Mouse (Mus musculus) hematopoietic stem cell, adult 5-6 weeks (primary cell): ENCODE measurements around the gene Abhd12. TPM values are rescaled to one million over a fixed set of nuclear protein-coding genes. Genes with fewer than 3 reads are reported as not detected.

Experiments used
- ATAC-seq, 2 experiments: fragments of 125-278 bp in 1 of 2; replicated peaks in 1 of 2; 2 replicates each; pipeline ENCODE4 v1.8.0; 2016 to 2017; ENCODE audit warnings: inconsistent platforms in 2 of 2, mild to moderate bottlenecking in 2 of 2, moderate number of reproducible peaks in 2 of 2, low read depth in 1 of 2, moderate TSS enrichment in 1 of 2; ENCODE audit not compliant: low FRiP score in 2 of 2, poor library complexity in 2 of 2, severe bottlenecking in 2 of 2, insufficient read depth in 1 of 2, low TSS enrichment in 1 of 2
- total RNA-seq: library from RNA; stranded (forward); fragments of 172-1452, 232-1000 nt; gene quantifications from 2 replicates; pipeline ENCODE4 v1.2.3, GENCODE M21; 2017

Abhd12 gene
- total RNA-seq, 1 experiment from 2014 or later, result 37.8 TPM

GRCm38 (mm10) chr2:150832029-150832428, 72.5 kb downstream of the Abhd12 start:
- ATAC-seq, result no peak

GRCm38 (mm10) chr2:150830911-150831441, 73.6 kb downstream of the Abhd12 start:
- ATAC-seq, result peak; percentile 18 to 34; a peak in 2 of 4 replicates

DNA sequence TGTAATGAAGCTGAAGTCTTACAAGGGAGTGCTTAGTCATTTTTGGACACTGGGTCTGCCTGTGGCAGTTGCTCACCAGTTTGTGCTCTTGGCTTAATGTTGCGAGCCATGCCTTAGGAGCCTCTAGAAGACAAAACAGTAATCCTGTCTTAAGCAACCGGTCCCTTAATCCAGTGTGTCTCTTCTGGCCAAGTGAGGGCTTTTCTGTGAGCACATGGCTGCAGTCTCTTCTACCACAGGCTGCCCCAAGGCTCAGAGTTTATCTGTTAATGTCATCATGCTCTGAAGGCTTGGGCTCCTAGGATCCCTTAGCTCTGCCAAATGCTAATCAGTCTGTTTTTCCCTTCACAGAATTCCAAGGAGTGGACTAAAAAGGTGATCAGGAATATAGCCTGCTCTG, 74.5 kb downstream of the Abhd12 start:
- ATAC-seq, result no peak

- ATAC-seq, result no peak
Observed at GRCm38 (mm10) chr2:150828654-150829053, 75.9 kb downstream of the Abhd12 start.

- no peak for ATAC-seq
Observed at GRCm38 (mm10) chr2:150828164-150828563, 76.4 kb downstream of the Abhd12 start.

DNA sequence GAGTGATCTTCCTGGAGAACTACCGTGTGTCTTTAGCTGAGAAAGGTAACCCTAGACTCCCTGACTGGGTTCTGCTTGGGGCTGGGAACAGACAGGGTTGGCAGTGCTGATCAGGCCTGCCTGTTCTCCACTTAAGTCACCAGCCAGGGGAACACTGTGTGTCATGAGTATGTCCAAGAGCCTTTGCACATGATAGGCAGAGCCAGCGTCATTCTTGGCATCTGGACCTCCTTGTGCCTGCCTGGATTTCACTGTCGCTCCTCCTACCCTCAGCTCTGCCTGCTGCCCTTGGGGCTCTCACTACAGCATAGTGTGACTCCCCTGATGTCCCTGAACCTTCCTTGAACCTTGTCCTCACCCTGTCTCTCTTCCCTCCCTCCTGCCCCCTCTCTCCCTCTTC, 78.1 kb downstream of the Abhd12 start:
- no peak for ATAC-seq

- peak; percentile 15 to 23; a peak in 2 of 4 replicates for ATAC-seq
Observed at GRCm38 (mm10) chr2:150822987-150823386, 81.6 kb downstream of the Abhd12 start.

- ATAC-seq, result no peak
Observed at GRCm38 (mm10) chr2:150820720-150821119, 83.8 kb downstream of the Abhd12 start.

DNA sequence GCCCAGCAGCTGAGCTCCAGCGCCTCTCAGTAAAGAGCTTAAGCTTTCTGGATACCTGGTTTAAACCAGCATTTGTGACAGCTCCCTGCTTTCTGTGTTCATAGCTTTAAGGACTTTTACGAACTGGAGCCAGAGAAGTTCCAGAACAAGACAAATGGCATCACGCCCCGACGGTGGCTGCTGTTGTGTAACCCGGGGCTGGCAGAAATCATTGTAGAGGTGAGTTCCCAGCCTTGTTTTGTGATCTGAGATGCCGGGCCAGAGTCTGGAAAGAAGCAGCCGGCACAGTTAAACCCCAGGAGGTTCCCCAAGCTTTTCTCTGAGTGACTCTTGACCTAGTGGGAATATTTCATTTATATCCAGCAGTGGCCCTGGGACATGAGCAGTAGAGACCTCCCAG, 85.8 kb downstream of the Abhd12 start:
- no peak for ATAC-seq

DNA sequence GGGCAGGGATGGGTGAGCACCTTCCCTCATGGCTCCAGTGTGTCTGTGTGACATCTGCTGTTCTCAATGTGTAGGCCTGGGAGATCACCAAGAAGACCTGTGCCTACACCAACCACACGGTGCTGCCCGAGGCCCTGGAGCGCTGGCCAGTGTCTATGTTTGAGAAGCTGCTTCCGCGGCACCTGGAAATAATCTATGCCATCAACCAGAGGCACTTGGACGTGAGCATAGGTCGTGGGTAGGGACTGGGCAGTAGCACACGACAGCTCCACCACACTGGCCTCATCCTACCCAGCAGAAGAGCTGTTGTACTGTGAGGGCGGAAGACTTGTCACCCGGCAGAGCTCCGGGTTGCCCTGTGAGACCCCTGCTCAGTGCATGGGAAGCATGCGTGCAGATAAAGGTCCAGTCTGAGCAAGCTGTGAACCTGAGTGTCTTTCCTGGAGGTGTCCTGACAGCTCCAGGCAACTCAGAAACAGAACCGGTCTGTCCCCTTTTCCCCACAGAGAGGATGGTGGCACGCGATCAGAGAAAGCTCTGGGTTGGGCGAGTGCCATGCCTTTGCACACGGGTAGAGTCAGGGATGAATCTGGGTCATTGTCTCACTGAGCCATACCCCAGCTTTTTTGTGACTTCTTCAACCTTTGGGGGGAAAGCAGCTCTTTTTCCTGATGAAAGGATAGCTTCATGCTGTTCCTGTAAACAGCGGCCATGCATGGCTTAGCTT, 87.7 kb downstream of the Abhd12 start:
- no peak for ATAC-seq

DNA sequence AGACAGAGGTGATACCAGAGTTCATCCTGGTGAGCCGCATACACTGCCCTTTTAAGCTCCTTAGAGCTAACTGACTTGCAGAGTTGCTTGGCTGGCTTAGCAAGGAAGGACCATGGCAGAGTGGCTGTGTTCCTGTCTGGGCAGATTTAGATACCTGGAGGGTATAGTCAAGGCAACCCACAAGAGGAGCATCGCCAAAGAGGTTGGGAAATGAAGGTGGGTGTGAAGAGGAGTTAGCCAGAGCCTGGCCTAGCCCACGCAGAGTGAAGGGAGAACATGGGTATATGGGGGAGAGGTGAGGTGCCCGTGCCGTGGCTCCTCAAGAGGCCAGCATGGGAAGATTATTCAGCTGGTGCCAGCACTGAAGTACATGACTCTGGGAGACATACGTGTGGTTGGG, 91.7 kb downstream of the Abhd12 start:
- ATAC-seq, result no peak

DNA sequence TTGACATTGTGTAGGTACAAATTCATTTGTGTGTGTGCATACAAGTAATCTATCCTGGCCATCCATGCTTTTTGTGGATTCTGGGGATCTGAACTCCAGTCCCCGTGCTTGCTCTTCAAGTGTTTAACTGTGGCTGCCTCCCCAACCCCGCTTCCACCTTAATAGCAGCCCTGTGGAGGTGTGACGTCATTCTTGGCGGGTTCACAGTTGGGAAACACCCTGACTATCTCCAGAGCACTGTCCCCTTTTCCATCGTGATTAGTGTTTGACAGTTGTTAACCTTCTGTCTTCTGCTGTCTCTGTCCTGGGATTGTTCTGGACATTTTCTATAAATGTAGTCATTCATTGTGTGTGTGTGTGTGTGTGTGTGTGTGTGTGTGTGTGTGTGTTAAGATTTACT, 93.9 kb downstream of the Abhd12 start:
- no peak; a peak in 1 of 4 replicates for ATAC-seq

DNA sequence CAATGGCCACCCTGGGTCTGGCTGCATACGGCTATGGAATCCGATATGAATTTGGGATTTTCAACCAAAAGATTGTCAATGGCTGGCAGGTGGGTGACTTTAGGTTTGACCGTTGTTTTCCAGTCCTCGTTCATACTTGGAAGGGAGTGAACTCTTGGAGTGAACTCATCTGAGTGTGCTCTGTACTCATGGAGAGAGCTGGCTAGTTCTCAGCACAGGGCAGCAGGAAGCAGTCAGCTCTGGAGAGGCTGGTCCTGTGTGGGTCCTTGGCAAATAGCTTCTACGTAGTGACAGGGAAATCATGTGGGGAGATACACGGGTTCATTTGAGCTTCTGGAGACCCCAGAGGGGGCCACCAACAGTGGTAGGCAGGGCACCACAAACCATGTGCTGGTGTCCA, 95.7 kb downstream of the Abhd12 start:
- no peak for ATAC-seq

GRCm38 (mm10) chr2:150808381-150808780, 96.2 kb downstream of the Abhd12 start:
- no peak for ATAC-seq

DNA sequence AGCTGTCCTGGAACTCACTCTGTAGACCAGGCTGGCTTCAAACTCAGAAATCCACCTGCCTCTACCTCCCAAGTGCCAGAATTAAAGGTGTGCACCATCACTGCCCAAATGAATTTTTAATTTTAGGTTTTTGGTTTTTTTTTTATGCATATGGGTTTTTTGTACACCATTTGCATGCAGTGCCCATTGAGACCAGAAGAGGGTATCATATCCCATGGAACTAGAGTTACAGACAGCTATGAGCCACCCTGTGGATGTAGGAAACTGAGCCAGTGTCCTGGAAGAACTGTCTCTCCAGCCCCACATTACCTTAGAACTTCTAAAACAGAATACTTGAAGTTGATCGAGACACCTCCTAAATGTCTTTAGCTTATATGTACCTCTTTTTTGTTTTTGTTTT, 101.5 kb downstream of the Abhd12 start:
- peak; percentile 47 to 65; a peak in 2 of 4 replicates for ATAC-seq

DNA sequence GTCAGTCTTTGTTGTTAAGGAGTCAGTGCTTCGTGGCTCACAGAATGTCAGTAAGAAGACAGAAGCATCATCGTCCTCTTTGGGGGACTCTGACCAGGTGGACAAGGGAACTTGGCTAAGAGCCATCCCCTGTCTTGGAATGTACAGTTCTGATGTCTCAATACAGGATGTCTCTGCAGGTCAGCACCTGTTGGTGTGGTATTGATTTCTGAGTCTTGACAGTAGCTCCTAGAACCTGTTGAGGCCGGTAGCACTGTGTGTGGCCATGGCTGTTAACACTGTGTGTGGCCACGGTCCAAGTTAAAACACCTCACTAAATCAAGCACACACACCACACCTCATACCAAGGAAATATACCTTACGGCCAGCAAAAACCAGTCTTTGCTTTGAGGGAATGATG, 103.9 kb downstream of the Abhd12 start:
- no peak for ATAC-seq

GRCm38 (mm10) chr2:150798084-150798483, 106.5 kb downstream of the Abhd12 start:
- ATAC-seq, result no peak

DNA sequence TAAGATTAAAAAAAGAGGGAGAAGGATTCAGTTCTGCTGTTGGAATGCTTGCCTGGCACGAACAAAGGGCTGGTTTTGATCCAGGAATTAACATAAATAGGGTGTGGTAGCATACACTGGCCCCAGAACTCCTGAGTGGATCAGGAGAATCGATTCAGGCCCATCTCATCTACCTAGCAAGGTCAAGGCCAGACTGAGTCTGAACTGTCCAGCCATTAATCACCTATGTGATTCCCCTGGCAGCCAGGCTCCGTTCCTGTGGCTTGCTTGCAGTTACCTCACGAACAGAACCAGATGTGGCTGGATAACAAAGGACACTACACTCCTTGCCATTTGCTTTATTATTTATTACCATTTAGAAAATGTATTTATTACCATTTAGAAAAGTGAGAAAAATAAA, 111.2 kb downstream of the Abhd12 start:
- ATAC-seq, result no peak
